Mouse (Mus musculus): Measurements from ENCODE around the gene Zdhhc20.
A peak's percentile ranks its signal among the peaks of the same experiment; 100 is the strongest.
"Not testable (repeated sequence)": the region's sequence is repeated elsewhere in the genome, so short reads cannot be mapped to it uniquely, and the experiment has no call there.

Gene Zdhhc20

DNA sequence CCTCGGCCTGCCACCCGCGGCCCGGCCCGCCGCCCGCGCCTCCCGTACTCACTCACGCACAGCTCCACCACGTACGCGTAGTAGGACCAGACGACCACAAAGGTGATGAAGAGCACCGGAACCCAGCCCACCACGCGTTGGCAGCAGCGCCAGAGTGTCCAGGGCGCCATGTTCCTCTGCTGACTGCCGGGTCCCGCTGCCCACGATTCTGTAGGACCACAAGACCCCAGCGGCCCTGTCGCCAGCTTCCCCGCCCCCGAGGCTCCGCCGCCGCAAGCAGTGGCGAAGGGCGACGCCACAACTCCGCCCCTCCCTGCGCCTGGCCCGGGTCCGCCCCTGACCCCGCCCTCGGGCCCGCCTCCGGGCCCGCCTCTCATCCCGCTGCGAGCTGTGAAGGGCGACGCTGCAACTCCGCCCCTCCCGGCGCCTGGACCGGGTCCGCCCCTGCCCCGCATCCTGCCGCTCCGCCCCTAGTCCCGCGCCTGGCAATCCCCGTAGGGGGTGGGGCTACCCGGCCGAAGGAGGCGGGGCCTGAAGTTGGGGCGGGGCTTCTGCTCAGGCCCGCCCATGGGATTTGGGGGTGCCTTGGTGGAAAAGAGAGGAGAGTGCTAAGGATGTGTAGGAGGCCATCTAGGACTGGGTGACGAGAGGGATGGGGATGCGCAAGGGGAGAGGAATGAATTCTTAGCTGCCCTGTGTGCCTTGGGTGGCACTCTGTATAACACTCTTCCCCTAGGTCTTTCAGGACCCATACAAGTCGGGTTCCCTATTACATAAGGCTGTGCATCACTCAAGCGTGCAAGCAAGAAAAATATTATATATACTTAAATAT, at the start of gene Zdhhc20:
Gene Zdhhc20 (minus strand): TSS at position 266 of the 832 bp plus-strand sequence.
- DNase-seq (ENCODE audit: extremely low spot score): peak; percentile 99

DNA sequence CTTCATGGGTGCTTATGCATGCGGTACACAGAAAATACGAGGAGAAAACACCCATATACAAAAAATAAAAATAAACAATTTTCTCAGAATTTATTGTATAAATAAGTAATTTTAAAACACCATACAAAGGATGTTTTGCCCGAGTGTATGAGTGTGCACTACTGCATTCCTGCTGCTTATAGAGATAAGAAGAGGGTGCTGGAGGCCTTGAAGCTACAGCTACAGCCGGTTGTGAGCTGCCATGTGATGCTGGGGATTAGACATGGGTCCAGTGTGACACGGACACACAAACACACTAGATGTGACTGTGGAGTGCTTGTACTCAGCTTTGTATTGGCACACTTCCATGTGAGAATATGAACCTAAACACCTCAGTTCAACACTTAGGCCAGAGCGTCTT, 47.2 kb upstream of the Zdhhc20 start:
- DNase-seq (ENCODE audit: extremely low spot score): no peak

DNA sequence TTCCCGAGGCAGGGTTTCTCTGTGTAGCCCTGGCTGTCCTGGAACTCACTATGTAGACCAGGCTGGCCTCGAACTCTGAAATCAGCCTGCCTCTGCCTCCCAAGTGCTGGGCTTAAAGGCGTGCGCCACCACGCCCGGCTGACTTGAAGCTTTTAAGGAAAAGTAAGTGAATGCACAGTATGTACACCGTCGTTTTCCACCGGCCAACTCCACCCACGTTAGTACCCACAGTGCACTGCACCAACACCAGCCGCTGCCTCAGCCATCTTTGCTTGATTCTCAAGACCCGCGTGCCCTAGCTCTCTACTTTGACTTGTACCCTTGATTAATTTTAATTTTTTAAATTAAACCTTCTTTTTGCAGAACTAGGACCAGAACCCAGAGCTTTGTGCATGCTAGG, 44.6 kb upstream of the Zdhhc20 start:
- DNase-seq (ENCODE audit: extremely low spot score): no peak

DNA sequence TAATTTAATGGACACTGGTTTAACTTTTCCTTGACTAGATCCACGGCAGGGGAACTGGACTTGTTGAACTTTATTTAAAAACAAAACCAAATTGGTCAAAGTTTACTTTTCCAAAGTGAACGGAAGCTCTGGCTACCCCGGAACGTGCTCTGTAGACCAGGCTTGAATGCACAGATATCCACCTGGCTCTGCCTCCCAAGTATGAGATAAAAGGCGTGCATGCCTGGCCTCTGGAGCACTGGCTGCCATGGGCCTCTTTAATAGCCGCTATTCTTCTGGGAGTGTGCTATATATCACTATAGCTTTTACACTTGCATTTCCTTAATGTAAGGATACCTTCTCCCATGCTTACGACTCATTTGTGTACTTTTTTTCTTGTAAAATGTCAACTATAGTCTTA, 43.5 kb upstream of the Zdhhc20 start:
- no peak for DNase-seq (ENCODE audit: extremely low spot score)

DNA sequence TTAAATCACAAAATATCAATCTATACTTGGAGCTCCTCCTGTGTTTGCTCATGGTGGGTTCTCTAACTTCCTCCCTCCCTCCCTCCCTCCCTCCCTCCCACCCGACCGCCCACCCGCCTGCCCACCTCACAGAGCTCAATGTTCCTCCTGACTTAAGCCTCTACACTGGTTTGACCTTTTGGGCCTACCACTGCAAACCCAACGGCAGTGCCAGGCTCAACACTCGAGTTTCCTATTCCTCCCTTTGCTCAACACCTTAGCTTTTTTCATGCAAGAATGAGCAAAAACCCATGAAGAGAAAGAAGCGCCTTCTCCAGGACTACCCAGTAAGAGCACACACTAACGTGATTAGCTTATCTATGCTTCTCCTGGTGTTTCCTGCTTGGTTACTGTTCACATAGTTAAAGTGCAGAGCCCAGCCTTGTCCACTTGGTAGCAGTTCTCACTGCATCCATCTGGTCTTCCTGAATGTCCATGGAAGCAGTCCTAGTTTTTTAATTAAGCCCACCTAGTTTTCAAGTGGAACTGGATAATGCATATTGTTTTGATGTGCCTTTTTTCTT, 42.9 kb upstream of the Zdhhc20 start:
- no peak for DNase-seq (ENCODE audit: extremely low spot score)

DNA sequence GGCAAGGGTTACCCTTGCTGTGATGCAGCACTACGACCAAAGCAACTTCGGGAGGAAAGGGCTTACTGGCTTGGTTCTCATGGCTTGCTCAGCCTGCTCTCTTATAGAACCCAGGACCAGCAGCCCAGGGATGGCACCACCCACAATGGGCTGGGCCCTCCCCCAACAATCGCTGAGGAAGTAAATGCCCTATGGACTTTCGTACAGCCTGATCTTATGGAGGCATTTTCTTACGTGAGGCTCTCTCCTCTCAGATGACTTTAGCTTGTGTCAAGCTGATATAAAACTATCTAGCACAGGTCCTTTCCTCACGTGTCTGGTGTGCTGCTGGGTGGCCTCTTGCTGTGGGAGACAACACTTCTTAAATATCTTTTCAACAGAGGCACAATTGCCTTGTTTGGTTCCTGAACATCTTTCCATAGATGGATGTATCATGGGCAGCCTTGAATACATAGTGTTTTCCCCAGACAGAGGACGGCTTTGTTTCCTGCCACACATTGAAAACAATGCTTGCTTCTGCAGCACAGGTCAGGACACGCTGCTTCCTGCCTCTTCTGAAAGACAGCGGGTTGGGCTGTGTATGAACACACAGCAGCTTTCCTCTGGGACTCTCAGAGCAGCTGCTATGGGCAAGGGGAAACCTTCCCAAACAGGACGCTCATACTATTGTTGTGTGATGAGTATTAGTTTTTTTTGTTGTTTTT, 31.5 kb upstream of the Zdhhc20 start:
- peak; percentile 29 for DNase-seq (ENCODE audit: extremely low spot score)

DNA sequence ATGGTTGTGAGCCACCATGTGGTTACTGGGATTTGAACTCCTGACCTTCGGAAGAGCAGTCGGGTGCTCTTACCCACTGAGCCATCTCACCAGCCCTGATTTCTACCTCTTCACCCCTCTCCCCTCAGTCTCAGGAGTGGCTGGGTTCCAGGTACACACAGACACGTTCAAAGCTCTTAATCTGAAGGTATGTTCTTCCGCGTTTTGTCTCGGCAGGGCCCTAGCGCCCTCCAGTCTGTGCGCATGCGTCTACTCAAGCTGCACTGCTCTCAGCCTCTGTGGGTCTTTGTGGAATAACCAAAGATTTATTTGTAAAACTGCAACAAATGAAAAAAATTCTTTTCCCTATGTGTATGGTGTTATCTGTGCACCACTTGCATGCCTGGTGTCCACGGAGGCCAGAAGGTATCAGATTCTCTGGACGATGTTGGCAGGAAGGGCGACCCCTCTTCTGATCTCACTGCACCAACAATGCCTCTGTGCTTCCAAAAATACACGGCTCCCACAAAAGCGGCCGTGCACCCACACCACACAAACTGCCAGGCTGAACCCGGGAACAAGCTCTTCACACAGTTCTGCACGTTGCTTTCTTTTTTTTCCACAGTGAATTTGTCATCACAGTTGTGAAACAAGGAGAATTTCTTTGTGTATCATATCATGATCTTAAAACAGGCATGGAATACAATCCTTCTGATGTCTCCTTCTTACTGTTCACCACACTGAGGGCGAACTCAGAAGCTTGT, 30.7 kb upstream of the Zdhhc20 start:
- DNase-seq (ENCODE audit: extremely low spot score): no peak

DNA sequence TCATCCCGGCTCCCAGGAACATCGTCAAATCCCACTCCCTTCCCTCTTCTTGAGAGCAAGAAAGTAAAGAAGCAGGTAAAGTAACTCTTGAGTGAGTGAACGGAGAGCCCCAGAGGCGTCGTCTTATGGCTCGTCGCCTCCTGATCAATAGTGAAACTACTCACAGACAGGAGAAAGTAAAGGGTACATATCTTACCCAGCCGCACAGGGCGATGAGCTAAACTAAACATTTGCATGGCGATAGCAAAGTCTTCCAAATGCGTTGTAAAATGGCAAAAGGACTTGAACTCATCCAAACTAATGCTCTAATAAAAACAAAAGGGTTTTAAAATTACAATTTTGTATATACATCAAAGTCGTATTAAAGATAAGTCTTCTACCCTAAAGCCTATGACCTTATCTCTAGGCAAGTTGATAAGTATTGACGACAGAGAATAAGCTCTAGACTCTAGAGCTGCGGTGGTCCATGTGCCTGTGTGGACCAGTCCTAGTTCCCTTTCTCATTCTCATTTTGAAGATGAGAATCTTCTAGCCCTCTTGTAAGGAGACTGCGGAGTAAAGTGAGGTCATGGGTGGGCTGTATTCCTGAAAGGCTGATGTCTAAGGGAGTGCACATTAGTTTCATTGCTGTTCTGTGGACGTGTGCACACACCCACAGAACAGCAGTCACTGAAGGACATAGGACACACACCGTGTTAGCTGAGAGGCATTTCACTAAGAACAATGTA, 29.2 kb upstream of the Zdhhc20 start:
- DNase-seq (ENCODE audit: extremely low spot score): no peak

DNA sequence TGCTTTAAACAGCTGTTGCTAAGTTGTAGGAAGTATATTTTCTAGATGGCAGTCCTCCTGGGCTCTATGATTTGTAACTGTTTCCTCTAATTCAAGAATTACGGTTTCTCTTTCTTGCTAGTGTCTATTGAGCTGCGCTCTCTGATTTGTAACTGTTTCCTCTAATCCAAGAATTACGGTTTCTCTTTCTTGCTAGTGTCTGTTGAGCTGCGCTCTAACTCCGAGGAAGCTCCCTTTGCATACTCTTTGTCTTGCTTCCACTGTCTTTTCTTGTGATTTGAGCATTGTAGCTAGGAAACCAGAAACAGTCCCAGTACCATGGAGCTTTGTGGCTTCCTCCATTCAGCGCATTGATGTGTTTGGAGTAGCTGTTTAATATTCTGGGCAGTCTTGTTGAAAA, 25.3 kb upstream of the Zdhhc20 start:
- no peak for DNase-seq (ENCODE audit: extremely low spot score)

DNA sequence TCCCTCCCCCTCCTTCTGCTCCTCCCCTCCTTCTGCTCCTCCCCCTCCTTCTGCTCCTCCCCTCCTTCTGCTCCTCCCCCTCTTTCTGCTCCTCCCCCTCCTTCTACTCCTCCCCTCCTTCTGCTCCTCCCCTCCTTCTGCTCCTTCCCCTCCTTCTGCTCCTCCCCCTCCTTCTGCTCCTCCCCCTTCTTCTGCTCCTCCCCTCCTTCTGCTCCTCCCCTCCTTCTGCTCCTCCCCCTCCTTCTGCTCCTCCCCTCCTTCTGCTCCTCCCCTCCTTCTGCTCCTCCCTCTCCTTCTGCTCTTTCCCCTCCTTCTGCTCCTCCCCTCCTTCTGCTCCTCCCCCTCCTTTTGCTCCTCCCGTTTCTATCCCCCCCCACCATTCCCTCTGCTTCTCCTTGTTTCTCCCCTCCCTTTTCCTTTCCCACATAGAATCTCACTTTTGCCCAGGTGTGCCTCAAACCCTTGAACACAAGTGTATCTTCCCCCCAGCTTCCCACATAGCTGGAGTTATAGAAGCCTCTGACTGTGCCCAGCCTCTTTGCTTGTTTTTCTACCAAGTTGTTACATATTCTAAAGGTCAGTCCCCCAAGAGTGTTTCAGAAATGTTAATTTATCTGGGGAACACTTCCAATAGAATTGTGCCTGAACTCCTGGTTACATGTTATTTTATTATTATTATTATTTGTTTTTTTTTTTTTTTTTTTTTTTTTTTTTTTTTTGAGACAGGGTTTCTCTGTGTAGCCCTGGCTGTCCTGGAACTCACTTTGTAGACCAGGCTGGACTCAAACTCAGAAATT, 22.3 kb upstream of the Zdhhc20 start:
- not testable (repeated sequence) for DNase-seq (ENCODE audit: extremely low spot score)

DNA sequence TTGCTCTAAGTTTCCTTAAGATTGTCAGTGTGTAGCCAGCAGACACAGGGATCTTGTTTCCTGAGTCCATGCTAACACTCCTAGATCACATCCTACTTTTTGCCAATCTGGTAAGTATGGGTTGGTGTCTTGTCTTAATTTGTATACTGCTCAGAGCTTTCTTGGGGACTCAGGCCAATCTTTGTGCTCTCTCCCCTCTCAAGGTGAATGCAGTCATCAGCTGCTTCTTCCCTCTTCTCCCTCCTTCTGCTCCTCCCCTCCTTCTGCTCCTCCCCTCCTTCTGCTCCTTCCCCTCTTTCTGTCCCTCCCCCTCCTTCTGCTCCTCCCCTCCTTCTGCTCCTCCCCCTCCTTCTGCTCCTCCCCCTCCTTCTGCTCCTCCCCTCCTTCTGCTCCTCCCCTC, 21.7 kb upstream of the Zdhhc20 start:
- not testable (repeated sequence) for DNase-seq (ENCODE audit: extremely low spot score)

DNA sequence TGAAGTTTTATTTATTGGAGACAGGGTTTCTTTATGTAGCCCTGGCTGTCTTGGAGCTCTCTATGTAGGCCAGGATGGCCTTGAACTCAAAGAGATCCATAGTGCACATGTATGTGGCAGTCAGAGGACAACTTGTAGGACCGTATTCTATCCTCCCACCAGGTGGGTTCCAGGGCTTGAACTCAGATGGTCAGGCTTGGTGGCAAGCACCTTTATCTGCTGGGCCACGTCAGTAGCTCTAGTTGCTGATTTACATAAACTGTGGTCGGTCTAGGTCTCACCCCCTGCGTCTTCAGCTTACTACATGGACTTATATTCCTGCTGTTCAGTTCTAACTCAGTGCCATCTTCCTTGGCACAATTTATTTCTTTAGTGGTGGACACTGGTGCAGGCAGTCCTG, 21.2 kb upstream of the Zdhhc20 start:
- DNase-seq (ENCODE audit: extremely low spot score): no peak

DNA sequence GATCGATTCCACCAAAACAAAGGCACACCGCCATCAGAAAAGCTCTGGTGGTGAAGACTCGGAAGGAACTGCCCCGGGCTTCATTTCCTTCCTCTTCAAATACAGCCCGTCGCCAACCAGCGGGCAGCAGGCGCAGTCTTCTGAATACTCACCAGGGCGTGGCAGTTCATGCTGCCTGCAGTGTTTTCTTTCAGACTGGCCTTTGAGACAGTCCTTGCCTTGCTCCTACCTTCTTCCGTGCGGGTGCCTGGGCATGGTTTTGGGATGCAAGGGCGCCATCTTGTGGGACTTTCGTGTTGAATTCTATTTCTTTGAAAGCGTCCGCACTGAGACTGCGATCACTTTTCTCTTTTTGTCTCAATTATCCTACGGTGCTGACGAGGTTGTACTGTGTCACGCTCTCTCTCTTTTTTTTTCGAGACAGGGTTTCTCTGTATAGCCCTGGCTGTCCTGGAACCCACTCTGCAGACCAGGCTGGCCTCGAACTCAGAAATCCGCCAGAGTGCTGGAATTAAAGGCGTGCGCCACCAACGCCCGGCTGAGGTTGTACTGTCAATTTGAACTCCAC, 20.5 kb upstream of the Zdhhc20 start:
- DNase-seq (ENCODE audit: extremely low spot score): peak; percentile 84

DNA sequence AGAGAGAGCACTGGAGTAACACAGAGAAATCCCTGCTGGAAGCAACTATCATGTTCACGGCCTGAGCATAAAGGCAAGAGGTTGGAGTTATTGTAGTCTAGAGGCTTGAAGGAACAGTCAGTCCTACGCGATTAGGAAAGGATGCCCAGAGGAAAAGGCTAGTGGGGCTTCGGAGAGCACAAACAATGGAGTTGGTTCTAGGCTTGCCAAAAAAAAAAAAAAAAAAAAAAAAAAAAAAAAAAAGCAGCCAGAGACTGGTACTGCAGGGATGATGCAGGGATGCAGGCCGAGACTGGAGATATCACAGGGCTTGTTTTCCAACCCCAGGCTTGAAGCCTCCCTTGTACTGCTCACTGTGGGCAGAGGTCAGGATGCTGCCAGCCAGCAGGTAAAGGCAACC, 19.2 kb upstream of the Zdhhc20 start:
- DNase-seq (ENCODE audit: extremely low spot score): no peak

DNA sequence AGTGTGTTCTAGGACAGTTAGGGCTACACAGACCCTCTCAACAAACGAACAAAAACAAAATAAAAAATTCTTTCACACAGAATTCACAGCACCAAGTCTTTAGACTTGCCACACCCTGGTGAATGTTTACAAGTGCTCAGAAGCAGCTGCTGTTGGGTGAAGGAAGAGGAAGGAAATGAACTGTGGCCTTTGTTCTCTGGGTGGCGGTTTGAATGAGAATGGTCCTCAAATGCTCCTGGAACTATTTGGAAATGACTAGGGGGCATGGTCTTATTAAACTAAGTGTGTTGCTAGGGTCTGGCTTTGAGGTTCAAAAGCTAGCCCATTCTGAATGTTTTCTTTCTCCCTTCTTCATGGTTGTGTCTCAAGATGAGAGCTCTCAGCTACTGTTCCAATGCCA, 18.4 kb upstream of the Zdhhc20 start:
- no peak for DNase-seq (ENCODE audit: extremely low spot score)

DNA sequence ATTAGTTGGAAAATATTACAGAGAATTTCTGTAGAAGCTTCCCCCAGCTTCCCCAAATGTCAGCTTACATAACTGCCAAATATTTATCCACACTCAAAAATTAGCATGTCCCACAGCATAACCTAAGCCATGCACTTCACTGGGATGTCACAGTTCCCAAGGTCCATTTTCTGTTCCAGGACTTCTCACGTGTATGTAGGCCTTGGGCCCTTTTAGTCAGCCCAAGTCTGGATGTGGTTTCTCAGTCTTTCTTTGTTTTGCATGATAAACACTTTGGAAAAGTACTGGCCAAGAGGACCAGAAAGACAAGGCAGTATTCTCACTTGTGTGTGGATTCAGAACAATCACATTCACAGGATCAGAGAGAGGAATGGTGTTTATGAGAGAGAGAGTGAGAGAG, 11.9 kb upstream of the Zdhhc20 start:
- no peak for DNase-seq (ENCODE audit: extremely low spot score)

DNA sequence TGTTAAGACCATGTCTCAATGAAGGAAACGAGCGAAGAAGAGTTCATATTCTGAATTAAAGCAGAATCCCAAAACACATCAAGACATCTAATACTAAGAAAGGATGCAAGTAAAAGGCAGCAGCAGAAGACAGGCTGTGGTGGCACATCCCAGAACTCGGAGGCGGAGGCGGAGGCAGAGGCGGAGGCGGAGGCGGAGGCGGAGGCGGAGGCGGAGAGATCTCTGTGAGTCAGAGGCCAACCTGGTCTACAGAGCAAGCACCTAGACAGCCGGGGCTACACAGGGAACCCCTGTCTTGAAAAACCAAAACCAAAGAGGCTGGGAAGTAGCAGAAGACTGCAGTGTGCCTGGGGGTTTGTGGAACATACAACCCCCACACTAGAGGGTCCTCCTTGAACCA, 6.8 kb upstream of the Zdhhc20 start:
- no peak for DNase-seq (ENCODE audit: extremely low spot score)

DNA sequence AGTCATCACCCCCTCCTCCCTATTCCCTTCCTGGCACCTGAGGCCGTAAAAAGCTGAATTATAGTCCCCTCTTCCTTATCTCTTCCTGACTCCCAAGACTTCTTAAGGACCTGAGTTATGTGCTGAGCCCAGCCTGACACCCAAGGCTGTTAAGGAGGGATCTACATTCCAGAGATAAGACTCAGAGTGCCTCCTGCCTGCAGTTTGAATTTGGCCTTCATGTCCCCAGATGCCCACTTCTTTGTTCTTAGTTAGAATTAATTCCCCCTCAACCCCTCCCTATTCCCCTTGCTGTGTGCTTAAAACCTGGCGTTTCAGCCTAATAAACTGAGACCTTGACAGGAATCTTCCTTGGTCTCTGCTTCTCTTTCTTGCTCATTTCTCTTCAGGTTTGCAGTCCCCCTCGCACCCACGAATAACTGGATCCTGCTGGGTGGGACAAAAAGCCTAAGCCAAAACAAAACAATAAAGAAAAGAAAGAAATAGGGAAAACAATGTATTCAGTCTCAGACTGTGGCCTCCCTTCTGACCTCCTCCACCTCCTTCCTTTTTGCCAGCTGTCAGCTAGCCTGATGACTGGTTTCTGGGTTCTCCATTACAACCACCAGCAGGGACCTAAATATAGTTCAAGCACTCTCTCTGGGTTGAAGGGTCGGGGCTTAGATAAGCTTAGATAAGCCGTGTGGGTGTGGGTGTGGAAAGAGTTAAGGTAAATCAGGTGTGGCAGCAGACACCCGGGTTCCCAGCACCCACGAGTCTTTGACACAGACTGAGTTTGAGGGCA, 6.2 kb upstream of the Zdhhc20 start:
- DNase-seq (ENCODE audit: extremely low spot score): not testable (repeated sequence)

DNA sequence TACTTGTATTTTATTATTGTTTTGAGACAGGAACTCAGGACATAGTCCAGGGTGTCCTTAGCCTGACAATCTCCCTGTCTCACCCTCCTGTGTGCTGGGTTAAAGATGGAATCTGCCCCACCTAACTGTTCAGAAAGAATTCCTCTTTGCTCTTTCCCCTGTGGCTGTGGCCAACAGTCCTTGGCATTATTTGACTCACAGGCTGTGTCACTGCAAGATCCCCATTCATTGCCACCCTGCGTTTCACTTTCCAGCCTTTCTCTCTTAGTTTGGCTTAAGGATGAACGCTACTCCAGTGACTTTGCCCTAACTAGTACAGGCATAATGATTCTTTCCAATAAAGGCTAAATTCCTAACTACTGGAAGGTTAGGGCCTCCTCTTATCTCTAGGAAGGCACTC, 4.3 kb upstream of the Zdhhc20 start:
- DNase-seq (ENCODE audit: extremely low spot score): no peak

DNA sequence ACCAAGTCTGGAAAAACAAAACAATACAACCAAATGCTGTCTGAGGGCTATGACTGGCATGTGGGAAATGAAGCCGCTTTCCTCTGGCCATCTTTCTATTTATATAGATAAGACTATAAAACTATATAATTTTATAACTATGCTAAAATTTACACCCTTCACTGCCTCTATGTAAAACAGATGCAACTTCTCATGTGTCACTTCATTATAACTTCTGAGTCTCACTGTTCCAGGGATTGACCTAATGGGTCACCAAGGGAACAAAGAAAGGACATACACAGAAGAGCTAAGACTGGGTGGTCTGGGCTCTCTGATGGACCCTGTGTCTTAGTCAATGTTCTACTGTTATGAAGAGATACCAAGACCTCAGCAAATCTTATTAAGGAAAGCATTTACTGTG, 2.9 kb upstream of the Zdhhc20 start:
- no peak for DNase-seq (ENCODE audit: extremely low spot score)

Measured in embryo, embryonic 9.5 days (tissue).